Mouse (Mus musculus) C2C12 (cell line): Measurements from ENCODE around the gene Gm4756.

Source experiments
- CEBPB ChIP-seq: IDR thresholded peaks from one replicate; pipeline ENCODE4 v1.6.1; 2011; ENCODE audit warnings: low read depth, mild to moderate bottlenecking, control low read depth, moderate library complexity
- CTCF ChIP-seq: IDR thresholded peaks from one replicate; pipeline ENCODE4 v1.5.1; 2011; ENCODE audit not compliant: control insufficient read depth, insufficient read depth, insufficient read length
- FOSL1 ChIP-seq: IDR thresholded peaks from one replicate; pipeline ENCODE4 v1.8.0; 2011; ENCODE audit warnings: mild to moderate bottlenecking, low read length; ENCODE audit not compliant: poor library complexity, insufficient read depth, severe bottlenecking
- MAX ChIP-seq: IDR thresholded peaks from one replicate; pipeline ENCODE4 v1.6.1; 2011; ENCODE audit warnings: mild to moderate bottlenecking, control low read depth
- MYOG ChIP-seq: IDR thresholded peaks from one replicate; pipeline ENCODE4 v1.6.1; 2011; ENCODE audit not compliant: control insufficient read depth, insufficient read length; ENCODE audit errors: extremely low read depth
- USF1 ChIP-seq: IDR thresholded peaks from one replicate; pipeline ENCODE4 v1.6.1; 2011; ENCODE audit warnings: low read depth, mild to moderate bottlenecking, control low read depth, moderate library complexity

GRCm38 (mm10) chr12:72585339-72585738 lies 64.1 kb downstream of the Gm4756 start:
- TF ChIP-seq CTCF (no peak), MAX (no peak), CEBPB (no peak), FOSL1 (no peak), MYOG (no peak), USF1 (no peak)
